15 mouse cellular contexts compared by ENCODE assay signal in genomic region chr14:68762916-68763315, GRCm38 (mm10).
DNase-seq lines count a peak whose midpoint lies in the region; ATAC-seq and TF ChIP-seq lines count a peak whose summit lies in the region.
"Had no signal": no experiment of that assay in that cellular context is flagged by ENCODE, and none has a peak within 500 bp of the region (broad histone marks: within the 10 kb centered on the region; RNA-seq: fewer than 3 reads in every experiment).

No protein-coding gene starts in this region.

- H3K4me2 ChIP-seq in midbrain, postnatal 0 days (ENCODE audit: low read depth, low read length, poor library complexity, severe bottlenecking): no peak overlapping the region
- no peak overlapping the region for H3K4me2 ChIP-seq in midbrain, embryonic 16.5 days (ENCODE audit: low read length)
- H3K4me2 ChIP-seq: kidney, embryonic 15.5 days; limb, embryonic 13.5 days; neural tube, embryonic 13.5 days had no signal

- ATAC-seq in midbrain, postnatal 0 days (ENCODE audit: low FRiP score): no peak
- no peak for ATAC-seq in midbrain, embryonic 16.5 days

- WGBS in heart, embryonic 10.5 days: 69% methylated on average over 3 of the region's 3 CpGs
- 85% methylated on average over 3 of the region's 3 CpGs for WGBS in midbrain, postnatal 0 days
- WGBS in midbrain, embryonic 16.5 days: 83% methylated on average over 3 of the region's 3 CpGs

- no peaks in the 10 kb centered on the region for H3K4me1 ChIP-seq in heart, embryonic 10.5 days
- no peaks in the 10 kb centered on the region for H3K4me1 ChIP-seq in midbrain, postnatal 0 days (ENCODE audit: insufficient read depth, low read length)
- H3K4me1 ChIP-seq in midbrain, embryonic 16.5 days (ENCODE audit: control insufficient read depth, insufficient read depth, low read length): no peaks in the 10 kb centered on the region
- H3K4me1 ChIP-seq: hindbrain, embryonic 10.5 days; kidney, embryonic 15.5 days; limb, embryonic 13.5 days; neural tube, embryonic 13.5 days had no signal

- no peak overlapping the region for H3K27ac ChIP-seq in heart, embryonic 10.5 days
- H3K27ac ChIP-seq in midbrain, postnatal 0 days (ENCODE audit: low read depth, low read length): no peak overlapping the region
- no peak overlapping the region for H3K27ac ChIP-seq in midbrain, embryonic 16.5 days (ENCODE audit: low read length)
- H3K27ac ChIP-seq: hindbrain, embryonic 10.5 days; kidney, embryonic 15.5 days; layer of hippocampus, adult 2 months; left cerebral cortex, adult 2 months; limb, embryonic 13.5 days; neural tube, embryonic 13.5 days had no signal

- no peak for TF ChIP-seq CTCF in midbrain, postnatal 0 days (IDR thresholded peaks at IDR 0.05)

- no peaks in the 10 kb centered on the region for H3K36me3 ChIP-seq in heart, embryonic 10.5 days
- no peaks in the 10 kb centered on the region for H3K36me3 ChIP-seq in midbrain, postnatal 0 days (ENCODE audit: insufficient read depth, low read length)
- no peaks in the 10 kb centered on the region for H3K36me3 ChIP-seq in midbrain, embryonic 16.5 days (ENCODE audit: control insufficient read depth, insufficient read depth, low read length)
- H3K36me3 ChIP-seq: hindbrain, embryonic 10.5 days; kidney, embryonic 15.5 days; limb, embryonic 13.5 days; neural tube, embryonic 13.5 days had no signal

- H3K4me3 ChIP-seq in heart, embryonic 10.5 days: no peak overlapping the region
- no peak overlapping the region for H3K4me3 ChIP-seq in midbrain, postnatal 0 days (ENCODE audit: low read depth, low read length)
- H3K4me3 ChIP-seq in midbrain, embryonic 16.5 days (ENCODE audit: low read depth, low read length): no peak overlapping the region
- H3K4me3 ChIP-seq: hindbrain, embryonic 10.5 days; kidney, embryonic 15.5 days; layer of hippocampus, adult 2 months; left cerebral cortex, adult 2 months; limb, embryonic 13.5 days; neural tube, embryonic 13.5 days had no signal

- no peaks in the 10 kb centered on the region for H3K9me3 ChIP-seq in heart, embryonic 10.5 days
- H3K9me3 ChIP-seq in midbrain, postnatal 0 days (ENCODE audit: low read length): no peaks in the 10 kb centered on the region
- H3K9me3 ChIP-seq in midbrain, embryonic 16.5 days (replicated peaks; ENCODE audit: control insufficient read depth, low read length, poor library complexity, severe bottlenecking): no peaks in the 10 kb centered on the region
- H3K9me3 ChIP-seq: hindbrain, embryonic 10.5 days; kidney, embryonic 15.5 days; limb, embryonic 13.5 days; neural tube, embryonic 13.5 days had no signal

- no peak overlapping the region for H3K9ac ChIP-seq in midbrain, postnatal 0 days (replicated peaks; ENCODE audit: low read length, poor library complexity, severe bottlenecking)
- no peak overlapping the region for H3K9ac ChIP-seq in midbrain, embryonic 16.5 days (ENCODE audit: low read depth, low read length)
- H3K9ac ChIP-seq: kidney, embryonic 15.5 days; limb, embryonic 13.5 days; neural tube, embryonic 13.5 days had no signal

- peak; percentile 97 for DNase-seq in heart, adult 11 months
- DNase-seq in heart, embryonic 10.5 days (ENCODE audit: low spot score): no peak
- peak; percentile 76 for DNase-seq in midbrain, postnatal 0 days (ENCODE audit: low spot score)
- peak; percentile 57 to 78 for DNase-seq in heart, adult 9 months (ENCODE audit: low spot score in 2 of 2)
- DNase-seq in thymus, postnatal 36 days: no peak
- no peak for DNase-seq in gastrocnemius, adult 18-20 months (ENCODE audit: low spot score)
- no peak for DNase-seq in gastrocnemius, postnatal 25 days
- DNase-seq: adrenal gland, postnatal 25 days had no signal

- H3K27me3 ChIP-seq in heart, embryonic 10.5 days (ENCODE audit: insufficient read depth, poor library complexity, severe bottlenecking): no peaks in the 10 kb centered on the region
- no peaks in the 10 kb centered on the region for H3K27me3 ChIP-seq in midbrain, postnatal 0 days (ENCODE audit: insufficient read depth, low read length)
- no peaks in the 10 kb centered on the region for H3K27me3 ChIP-seq in midbrain, embryonic 16.5 days (ENCODE audit: control insufficient read depth, insufficient read depth, low read depth, low read length)
- H3K27me3 ChIP-seq: kidney, embryonic 15.5 days; limb, embryonic 13.5 days; neural tube, embryonic 13.5 days had no signal

Comparison
In these comparisons a context has a peak if more than half of its experiments do, and no peak if none do; other contexts are left out.
1. DNase-seq: peak in heart, adult 11 months (single experiment), midbrain, postnatal 0 days (single experiment) and heart, adult 9 months (2 of 2); none in heart, embryonic 10.5 days (single experiment), thymus, postnatal 36 days (0 of 2), gastrocnemius, adult 18-20 months (single experiment) and gastrocnemius, postnatal 25 days (single experiment).